ENCODE assay signal across 1 mouse cellular context in the genomic region with DNA sequence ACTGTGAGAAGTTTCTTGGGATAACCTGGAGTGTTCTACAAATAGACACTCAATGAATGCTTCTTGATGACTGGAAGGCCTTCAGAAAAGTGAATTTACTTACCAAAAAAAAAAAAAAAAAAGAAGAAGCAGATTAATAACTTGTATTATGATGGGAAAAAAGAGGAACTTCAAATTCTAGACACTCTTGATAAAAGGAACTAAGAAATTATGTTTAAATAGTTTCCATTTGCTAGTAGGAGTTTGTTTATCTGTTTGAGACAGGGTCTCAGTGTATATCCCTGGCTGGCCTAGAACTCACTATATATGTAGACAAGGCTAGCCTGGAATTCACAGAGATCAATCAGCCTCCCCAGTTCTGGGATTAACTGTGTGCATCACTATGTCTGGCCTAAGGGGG.
TF ChIP-seq lines count a peak whose summit lies in the region.

No protein-coding gene starts in this region.

TF ChIP-seq in MEL, 35 proteins besides CTCF, POLR2A, EP300 and RAD21 (continued from another document):
- TF ChIP-seq USF2 (IDR thresholded peaks at IDR 0.05; ENCODE audit: borderline replicate concordance in 1 of 2, insufficient read depth in 1 of 2, low read depth in 1 of 2, low read length in 2 of 2): no peak
- TF ChIP-seq ZC3H11A (IDR thresholded peaks at IDR 0.05; ENCODE audit: low read depth, low read length): no peak
- TF ChIP-seq CHD1 (IDR thresholded peaks at IDR 0.05; ENCODE audit: low read depth, low read length): no peak
- TF ChIP-seq KAT2A (conservative IDR thresholded peaks at IDR 0.05; ENCODE audit: low read depth, low read length): no peak
- TF ChIP-seq SMC3 (IDR thresholded peaks at IDR 0.05; ENCODE audit: low read depth, low read length): no peak
- TF ChIP-seq BHLHE40 (IDR thresholded peaks at IDR 0.05; ENCODE audit: borderline replicate concordance, low read depth, low read length): no peak
- TF ChIP-seq RCOR1 (IDR thresholded peaks at IDR 0.05; ENCODE audit: low read depth, low read length): 0 out of 2 replicates have a peak, but pooled peaks have one; percentile 8
- TF ChIP-seq ZKSCAN1 (IDR thresholded peaks at IDR 0.05; ENCODE audit: low read depth, low read length): no peak
- TF ChIP-seq GATA1 (IDR thresholded peaks at IDR 0.05; ENCODE audit: low read depth, low read length): peak; percentile 51; the same call in 1 of the 2 replicates
